ENCODE assay signal across 10 mouse cellular contexts in genomic region chr15:84325736-84326135, GRCm38 (mm10). TPM values are rescaled to one million over a fixed set of nuclear protein-coding genes. Genes with fewer than 3 reads are reported as not detected.
A peak's percentile ranks its signal among the peaks of the same experiment; 100 is the strongest.
DNase-seq lines count a peak whose midpoint lies in the region; ATAC-seq and TF ChIP-seq lines count a peak whose summit lies in the region.
"Had no signal": no experiment of that assay in that cellular context is flagged by ENCODE, and none has a peak within 500 bp of the region (broad histone marks: within the 10 kb centered on the region; RNA-seq: fewer than 3 reads in every experiment).

No protein-coding gene starts in this region.

- H3K27ac ChIP-seq in gastrocnemius, adult 2 months = no peak overlapping the region
- H3K27ac ChIP-seq: midbrain, embryonic 15.5 days had no signal

- intact Hi-C loops in gastrocnemius, adult 2 months (cut with DNase I) = no loop called here

- DNase-seq in layer of hippocampus, adult 9-11 months = peak; percentile 47
- no peak for DNase-seq in layer of hippocampus, postnatal 10 days (ENCODE audit: low spot score in 2 of 2)
- DNase-seq in ES-CJ7 (ENCODE audit: low read depth, low spot score) = peak; percentile 9
- DNase-seq in monocyte, adult 2 months (ENCODE audit: low read depth in 1 of 2, low spot score in 2 of 2) = peak; percentile 35 to 49
- no peak for DNase-seq in kidney, postnatal 10 days
- DNase-seq in gastrocnemius, adult 2 months = no peak
- DNase-seq: cerebellum, adult 9-10 months; left cerebral cortex, postnatal 4 days had no signal

- peak; percentile 33 for ATAC-seq in granulocyte monocyte progenitor cell, adult 5-6 weeks (replicated peaks; ENCODE audit: poor library complexity, severe bottlenecking)
- ATAC-seq: midbrain, embryonic 15.5 days had no signal

- TF ChIP-seq CTCF in gastrocnemius, adult 2 months (IDR thresholded peaks at IDR 0.05) = no peak

- H3K4me3 ChIP-seq in gastrocnemius, adult 2 months = no peak overlapping the region
- H3K4me3 ChIP-seq: midbrain, embryonic 15.5 days had no signal

RNA-seq across cellular contexts. Expression of gene Parvg, which starts 1.9 kb away (rescaled TPM):
- total RNA-seq in layer of hippocampus, postnatal 10 days (2021) = 1 to 10 TPM; 6.6 to 9.6 TPM
- 154 and 178 TPM in 2 replicates for total RNA-seq in granulocyte monocyte progenitor cell, adult 5-6 weeks (2014; fragmentation: Nextera tagmentation)
- 215 and 279 TPM in 2 replicates for total RNA-seq in granulocyte monocyte progenitor cell, adult 5-6 weeks (2017)
- total RNA-seq in gastrocnemius, adult 2 months (2021) = under 1 TPM; 0.53 to 0.54 TPM

Comparison
In these comparisons a context has a peak if more than half of its experiments do, and no peak if none do; other contexts are left out.
1. DNase-seq: peak in layer of hippocampus, adult 9-11 months (single experiment), ES-CJ7 (single experiment) and monocyte, adult 2 months (2 of 2); none in layer of hippocampus, postnatal 10 days (0 of 2), kidney, postnatal 10 days (single experiment) and gastrocnemius, adult 2 months (single experiment).
2. RNA of gene Parvg, which starts 1.9 kb away (total RNA-seq): 154 to 279 TPM in granulocyte monocyte progenitor cell, adult 5-6 weeks; 6.6 to 9.6 TPM in layer of hippocampus, postnatal 10 days and 0.53 to 0.54 TPM in gastrocnemius, adult 2 months; every median in the first group is over 10 times any median in the second.